Mouse (Mus musculus) forebrain, embryonic 14.5 days (tissue): Measurements from ENCODE around the gene Wdr49. TPM values are rescaled to one million over a fixed set of nuclear protein-coding genes. Genes with fewer than 3 reads are reported as not detected.

Experiments
- ATAC-seq: fragments of 200-750 bp; cut with Nextera tagmentation; 2 replicates; pipeline ENCODE4 v1.8.0; 2017; ENCODE audit warnings: mild to moderate bottlenecking, moderate library complexity
- DNase-seq: peaks from one replicate; pipeline ENCODE4 v3.0.0-alpha.2; 2015; ENCODE audit warnings: low spot score
- H3K27ac ChIP-seq: fragments of 300-500 bp; sonication (generic); 2 replicates; pipeline ENCODE4 v1.5.1; 2014; ENCODE audit warnings: low read depth, mild to moderate bottlenecking, control low read depth, low read length, moderate library complexity
- H3K27me3 ChIP-seq: fragments of 300-500 bp; sonication (generic); replicated peaks from 2 replicates; pipeline ENCODE4 v1.6.1; 2014; ENCODE audit warnings: low read length, control low read depth, mixed read lengths; ENCODE audit not compliant: control insufficient read depth, insufficient read depth
- H3K36me3 ChIP-seq: fragments of 300-500 bp; sonication (generic); 2 replicates; pipeline ENCODE4 v1.6.1; 2014; ENCODE audit warnings: low read length, control low read depth; ENCODE audit not compliant: control insufficient read depth, insufficient read depth
- H3K4me1 ChIP-seq: fragments of 300-500 bp; sonication (generic); 2 replicates; pipeline ENCODE4 v1.6.1; 2014; ENCODE audit warnings: antibody characterized with exemption, low read length, control low read depth; ENCODE audit not compliant: control insufficient read depth, insufficient read depth
- H3K4me2 ChIP-seq: fragments of 300-500 bp; sonication (generic); 2 replicates; pipeline ENCODE4 v1.6.1; 2014; ENCODE audit warnings: mild to moderate bottlenecking, control low read depth, low read length
- H3K4me3 ChIP-seq: fragments of 300-500 bp; sonication (generic); 2 replicates; pipeline ENCODE4 v1.5.1; 2014; ENCODE audit warnings: low read depth, low read length, control low read depth
- H3K9ac ChIP-seq: fragments of 300-500 bp; sonication (generic); 2 replicates; pipeline ENCODE4 v1.6.1; 2014; ENCODE audit warnings: mild to moderate bottlenecking, low read length, control low read depth, moderate library complexity
- H3K9me3 ChIP-seq: fragments of 300-500 bp; sonication (generic); replicated peaks from 2 replicates; pipeline ENCODE4 v1.6.1; 2016; ENCODE audit warnings: low read length, control low read depth, mixed read lengths; ENCODE audit not compliant: control insufficient read depth
- WGBS: fragments of 180-500 bp; shearing (Covaris S2); extraction: QIAGEN DNeasy Blood & Tissue Kit; methylation state at CpG from one replicate; pipeline ENCODE4 v1.1.7; 2014; 5-methylcytosine and 5-hydroxymethylcytosine counted together
- polyA plus RNA-seq: library from polyadenylated mRNA; unstranded; fragments of >200 nt; fragmentation: Nextera tagmentation; extraction: Ambion mirVana; gene quantifications from 2 replicates; pipeline ENCODE4 v1.2.1, GENCODE M21; 2014

The Wdr49 gene
- polyA plus RNA-seq = not detected in 2 replicates

DNA sequence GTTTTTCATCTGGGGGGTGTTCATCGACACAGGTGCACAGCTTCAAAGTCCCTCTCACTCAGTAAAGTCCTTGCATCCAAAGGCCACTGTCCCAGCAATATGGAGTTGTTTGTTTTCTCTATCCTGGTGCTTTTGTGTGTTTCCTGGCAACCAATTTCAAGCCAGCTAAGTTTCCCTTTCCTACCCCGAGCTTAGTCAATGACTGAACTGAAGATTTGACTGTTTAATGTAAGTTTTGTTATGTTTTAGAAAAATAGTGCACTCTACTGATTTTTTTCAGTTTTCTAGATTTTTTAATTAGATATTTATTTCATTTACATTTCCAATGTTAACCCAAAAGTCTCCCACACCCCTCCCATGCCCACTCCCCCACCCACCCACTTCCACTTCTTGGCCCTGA lies at the start of gene Wdr49:
TSS of gene Wdr49 (minus strand) at position 101 of the 400 bp plus-strand sequence.
- H3K36me3 ChIP-seq = no peaks in the 10 kb centered on the region
- H3K9me3 ChIP-seq = no peaks in the 10 kb centered on the region
- H3K4me1 ChIP-seq = no peaks in the 10 kb centered on the region
- ATAC-seq = no peak
- no peak within 1 kb of the TSS for H3K27ac ChIP-seq
- H3K4me2 ChIP-seq = no peak within 1 kb of the TSS
- no peak within 1 kb of the TSS for H3K4me3 ChIP-seq
- no peaks in the 10 kb centered on the region for H3K27me3 ChIP-seq
- WGBS = 51% methylated on average over 2 of the region's 2 CpGs
- no peak within 1 kb of the TSS for H3K9ac ChIP-seq
- no peak for DNase-seq

DNA sequence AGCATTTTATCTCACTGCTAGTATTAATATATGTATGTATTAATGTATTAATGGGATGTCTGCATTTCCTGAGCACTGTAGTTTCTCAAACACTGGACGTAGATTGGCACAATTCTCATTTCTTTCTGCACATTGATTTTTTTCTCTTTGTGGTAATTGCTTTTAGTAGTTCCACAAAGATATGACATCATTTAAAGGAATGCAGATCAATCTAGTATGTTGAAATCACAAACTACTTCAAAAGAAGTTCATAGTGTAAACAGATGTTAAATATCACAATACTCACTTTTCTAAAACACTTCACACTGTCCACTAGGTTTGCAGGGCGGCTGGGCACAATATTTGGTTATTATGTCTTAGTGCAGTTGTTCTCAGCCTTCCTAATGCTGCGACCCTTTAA lies 49.1 kb upstream of the Wdr49 start:
- no peaks in the 10 kb centered on the region for H3K27me3 ChIP-seq
- ATAC-seq = no peak

DNA sequence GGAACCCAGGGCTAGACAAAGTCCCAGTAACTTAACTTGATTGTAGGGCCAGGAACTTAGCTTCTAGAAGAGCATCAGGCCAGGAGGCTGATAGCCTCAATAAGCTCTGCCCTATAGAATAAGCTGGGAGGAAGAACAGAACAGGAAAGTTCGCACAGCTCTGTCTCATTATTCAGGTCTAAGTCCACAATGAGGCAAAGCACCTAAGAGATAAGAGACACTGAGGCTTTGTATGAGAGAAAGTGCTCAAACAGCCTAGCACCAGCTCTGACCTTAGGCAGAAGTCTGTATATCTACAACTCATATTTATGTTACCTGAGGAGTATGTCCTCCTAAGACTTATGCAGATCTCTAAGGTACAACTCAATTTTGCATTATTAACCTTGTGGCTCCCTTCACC lies 40.6 kb upstream of the Wdr49 start:
- 94% methylated on average over 1 of the region's 1 CpGs for WGBS
- Histone ChIP-seq H3K27me3 (no peaks in the 10 kb centered on the region), H3K9me3 (no peaks in the 10 kb centered on the region), H3K4me2 (no peak overlapping the region), H3K27ac (no peak overlapping the region), H3K4me1 (no peaks in the 10 kb centered on the region), H3K36me3 (peaks cover 32% of the 10 kb centered on the region; the same call in 1 of the 2 replicates), H3K4me3 (no peak overlapping the region), H3K9ac (no peak overlapping the region)
- ATAC-seq (no peak), DNase-seq (no peak)

More for the DNA sequence above, 49.1 kb upstream of the Wdr49 start:
- DNase-seq = no peak
- 86% methylated on average over 3 of the region's 3 CpGs for WGBS
- H3K4me2 ChIP-seq = no peak overlapping the region
- no peak overlapping the region for H3K4me3 ChIP-seq
- peaks cover 14% of the 10 kb centered on the region for H3K36me3 ChIP-seq
- no peaks in the 10 kb centered on the region for H3K4me1 ChIP-seq
- H3K27ac ChIP-seq = no peak overlapping the region
- H3K9me3 ChIP-seq = no peaks in the 10 kb centered on the region
- H3K9ac ChIP-seq = no peak overlapping the region

DNA sequence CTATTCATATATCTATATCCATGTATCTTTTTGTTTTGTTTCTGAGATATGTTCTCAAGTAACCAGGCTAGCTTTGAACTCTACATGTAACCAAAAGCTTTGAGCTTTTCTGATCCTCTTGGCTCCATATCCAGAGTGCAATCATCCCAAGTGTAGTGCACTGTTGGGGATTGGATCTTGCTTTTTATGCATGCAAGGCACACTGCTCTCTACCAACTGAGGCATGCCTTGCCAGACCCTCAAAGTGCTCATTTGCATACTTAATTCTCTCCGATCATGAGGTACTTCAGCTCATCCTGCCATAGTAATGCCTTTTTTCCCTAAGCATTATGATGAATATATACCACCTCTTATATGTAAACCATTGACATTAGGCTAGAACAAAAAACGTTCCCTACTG lies 39.4 kb upstream of the Wdr49 start:
- Histone ChIP-seq H3K27me3 (no peaks in the 10 kb centered on the region), H3K4me3 (no peak overlapping the region), H3K4me2 (no peak overlapping the region), H3K4me1 (no peaks in the 10 kb centered on the region), H3K9me3 (no peaks in the 10 kb centered on the region), H3K36me3 (peaks cover 20% of the 10 kb centered on the region; the same call in 1 of the 2 replicates), H3K27ac (no peak overlapping the region), H3K9ac (no peak overlapping the region)
- DNase-seq (no peak), ATAC-seq (no peak)
- 55% methylated on average over 2 of the region's 2 CpGs for WGBS

DNA sequence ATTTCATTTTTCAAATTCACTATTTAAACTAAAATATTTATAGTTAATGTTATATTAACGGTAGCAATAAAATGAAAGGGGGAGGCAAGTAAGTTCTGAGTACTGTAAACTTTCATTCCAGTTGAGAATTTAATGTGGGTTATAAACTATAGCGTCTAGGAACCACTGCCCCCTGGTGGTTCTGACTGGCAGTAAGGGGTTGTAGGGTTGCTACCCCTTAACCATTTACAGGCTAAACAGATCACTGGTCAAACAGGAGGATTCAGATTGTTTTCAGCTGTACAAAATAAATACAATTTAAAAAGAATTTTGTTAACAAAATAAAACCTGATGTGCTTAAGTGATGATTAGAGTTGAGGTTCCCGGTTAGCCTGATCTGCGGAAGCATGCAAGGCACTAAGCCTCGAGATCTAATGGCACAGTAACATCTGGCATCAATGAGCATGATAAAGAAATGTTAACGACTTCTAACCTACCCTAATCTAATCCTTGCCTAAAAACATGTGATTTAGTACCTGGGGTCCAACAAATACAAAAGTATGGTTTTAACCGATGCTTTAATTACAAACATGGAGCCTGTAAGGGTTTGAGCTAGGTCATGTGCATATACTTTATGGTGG lies 35.8 kb upstream of the Wdr49 start:
- H3K27me3 ChIP-seq = no peaks in the 10 kb centered on the region
- ATAC-seq = peak; percentile 70; the same call in 1 of the 2 replicates
- H3K9me3 ChIP-seq = no peaks in the 10 kb centered on the region
- H3K27ac ChIP-seq = no peak overlapping the region
- no peaks in the 10 kb centered on the region for H3K4me1 ChIP-seq
- 78% methylated on average over 7 of the region's 7 CpGs for WGBS
- H3K36me3 ChIP-seq = peaks cover 20% of the 10 kb centered on the region; the same call in 1 of the 2 replicates
- no peak overlapping the region for H3K4me2 ChIP-seq
- no peak overlapping the region for H3K9ac ChIP-seq
- H3K4me3 ChIP-seq = no peak overlapping the region
- peak; percentile 42 for DNase-seq

DNA sequence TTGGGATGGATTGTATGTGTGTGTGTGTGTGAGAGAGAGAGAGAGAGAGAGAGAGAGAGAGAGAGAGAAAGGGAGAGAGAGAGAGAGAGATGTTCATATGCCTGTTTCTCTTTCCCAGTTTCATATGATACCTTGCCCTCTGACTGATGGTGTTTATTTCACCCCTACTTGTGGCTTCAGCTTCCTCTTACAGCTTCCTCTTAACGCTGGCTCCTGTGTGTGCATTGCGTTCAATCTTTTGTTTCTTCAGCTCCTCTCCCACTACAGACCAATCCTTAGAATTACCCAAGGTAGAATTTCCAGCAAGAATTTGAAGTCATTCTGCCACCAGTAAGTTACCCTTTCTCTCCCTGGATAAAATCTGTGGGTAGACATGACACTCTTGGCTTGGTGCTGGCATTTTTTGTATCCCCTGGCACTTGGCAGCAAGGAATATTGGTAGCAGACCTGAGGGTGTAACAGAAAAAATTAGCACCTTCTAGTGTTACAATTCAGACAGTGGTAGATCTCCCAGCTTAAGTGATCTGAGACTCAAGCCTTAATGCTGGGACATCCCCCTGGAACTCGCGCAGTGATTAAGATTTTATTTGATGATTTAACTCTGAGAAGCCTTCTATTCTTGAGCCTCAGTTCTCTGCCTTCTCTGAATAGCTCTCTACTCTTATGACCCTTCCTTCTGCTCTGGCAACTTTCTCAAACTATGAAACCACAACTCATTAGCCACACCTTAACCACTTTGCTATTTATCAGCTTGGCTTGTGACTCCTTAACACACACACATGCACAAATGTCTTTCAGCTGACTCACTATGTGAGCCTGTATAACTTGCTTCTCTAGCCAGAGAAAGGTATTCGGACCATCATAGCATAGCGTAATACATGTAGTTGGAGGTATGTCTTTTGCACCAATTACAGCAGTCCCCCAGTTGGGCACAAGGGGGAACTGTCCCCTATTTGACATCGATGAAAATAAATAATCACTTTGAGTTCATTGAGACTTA lies 17.3 kb upstream of the Wdr49 start:
- Histone ChIP-seq H3K27ac (no peak overlapping the region), H3K4me2 (no peak overlapping the region), H3K9me3 (no peaks in the 10 kb centered on the region), H3K9ac (no peak overlapping the region), H3K4me3 (no peak overlapping the region), H3K4me1 (no peaks in the 10 kb centered on the region), H3K36me3 (no peaks in the 10 kb centered on the region), H3K27me3 (no peaks in the 10 kb centered on the region)
- DNase-seq = no peak
- 90% methylated on average over 7 of the region's 7 CpGs for WGBS
- no peak for ATAC-seq

DNA sequence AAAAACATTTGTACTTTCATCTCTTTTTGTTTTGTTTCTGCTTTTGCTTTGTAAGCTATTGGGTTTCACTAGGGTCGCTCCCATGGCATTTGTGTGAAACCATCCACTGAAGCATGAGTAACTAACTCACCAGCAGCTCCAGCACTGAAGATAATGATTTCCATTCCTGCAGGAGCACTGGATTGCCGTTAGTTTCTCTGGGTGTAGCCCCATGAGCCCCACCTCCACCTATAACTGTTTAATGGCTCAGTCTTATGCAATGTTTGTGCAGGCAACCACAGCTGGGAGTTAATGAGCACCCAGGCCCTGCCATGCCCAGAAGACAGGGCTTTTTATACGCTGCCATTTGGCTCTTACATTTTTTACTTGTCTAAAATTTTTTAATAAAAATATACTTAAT lies 11.0 kb upstream of the Wdr49 start:
- Histone ChIP-seq H3K36me3 (no peaks in the 10 kb centered on the region), H3K27me3 (no peaks in the 10 kb centered on the region), H3K27ac (no peak overlapping the region), H3K9ac (no peak overlapping the region), H3K4me3 (no peak overlapping the region), H3K9me3 (no peaks in the 10 kb centered on the region), H3K4me1 (no peaks in the 10 kb centered on the region), H3K4me2 (no peak overlapping the region)
- WGBS = 41% methylated on average over 3 of the region's 3 CpGs
- ATAC-seq = no peak
- no peak for DNase-seq

DNA sequence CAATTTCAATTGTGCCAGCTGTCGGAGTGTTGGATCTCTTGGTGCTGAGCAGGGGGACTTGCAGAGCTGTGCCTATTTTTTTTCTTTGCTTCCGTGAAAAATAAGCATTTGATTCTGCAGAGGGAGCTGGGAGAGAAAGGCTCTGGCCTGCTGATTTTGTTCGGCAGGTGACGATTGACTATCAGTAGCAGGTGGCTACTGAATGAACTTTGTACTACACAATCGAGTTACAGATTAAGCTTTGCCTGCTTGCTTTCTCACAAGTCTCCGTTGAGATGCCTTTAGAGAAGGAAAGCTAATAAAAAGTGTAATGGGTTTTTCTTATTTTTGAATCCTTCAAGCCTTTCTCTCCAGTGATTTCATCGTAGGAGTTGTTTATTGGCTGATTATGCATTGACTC lies 6.8 kb downstream of the Wdr49 start:
- H3K9me3 ChIP-seq = no peaks in the 10 kb centered on the region
- H3K27ac ChIP-seq = no peak overlapping the region
- WGBS = 81% methylated on average over 7 of the region's 7 CpGs
- no peak for DNase-seq
- no peak for ATAC-seq
- no peaks in the 10 kb centered on the region for H3K36me3 ChIP-seq
- H3K4me3 ChIP-seq = no peak overlapping the region
- H3K27me3 ChIP-seq = no peaks in the 10 kb centered on the region
- H3K9ac ChIP-seq = no peak overlapping the region
- H3K4me1 ChIP-seq = no peaks in the 10 kb centered on the region
- no peak overlapping the region for H3K4me2 ChIP-seq

DNA sequence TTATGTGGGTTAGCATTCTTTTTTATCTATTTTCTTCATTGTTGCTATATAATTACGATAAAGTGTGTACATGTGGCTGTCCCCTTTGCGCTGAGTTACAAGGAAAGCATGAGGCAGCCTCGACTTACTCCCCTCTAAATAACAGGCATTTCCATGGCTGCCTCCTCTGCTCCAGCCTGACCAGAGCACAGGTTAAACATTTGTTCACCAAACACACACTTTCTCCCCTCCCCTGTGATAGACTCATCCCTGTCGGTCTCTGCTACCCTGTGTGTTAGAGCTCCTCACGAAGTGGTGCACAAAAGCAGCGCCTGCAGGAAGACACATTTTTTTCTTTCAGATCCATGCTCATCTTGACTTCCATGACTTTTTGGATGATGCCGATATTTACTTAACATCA lies 7.3 kb downstream of the Wdr49 start:
- H3K9me3 ChIP-seq = no peaks in the 10 kb centered on the region
- DNase-seq (no peak), ATAC-seq (no peak)
- no peak overlapping the region for H3K4me3 ChIP-seq
- no peak overlapping the region for H3K9ac ChIP-seq
- no peak overlapping the region for H3K4me2 ChIP-seq
- H3K36me3 ChIP-seq = no peaks in the 10 kb centered on the region
- no peaks in the 10 kb centered on the region for H3K27me3 ChIP-seq
- 90% methylated on average over 7 of the region's 7 CpGs for WGBS
- H3K27ac ChIP-seq = no peak overlapping the region
- H3K4me1 ChIP-seq = no peaks in the 10 kb centered on the region
